Mouse (Mus musculus): ENCODE measurements around the gene Map1lc3b. TPM values are rescaled to one million over a fixed set of nuclear protein-coding genes. Genes with fewer than 3 reads are reported as not detected.

The Map1lc3b gene
- polyA plus RNA-seq, 1 experiment, result 101 TPM

DNA sequence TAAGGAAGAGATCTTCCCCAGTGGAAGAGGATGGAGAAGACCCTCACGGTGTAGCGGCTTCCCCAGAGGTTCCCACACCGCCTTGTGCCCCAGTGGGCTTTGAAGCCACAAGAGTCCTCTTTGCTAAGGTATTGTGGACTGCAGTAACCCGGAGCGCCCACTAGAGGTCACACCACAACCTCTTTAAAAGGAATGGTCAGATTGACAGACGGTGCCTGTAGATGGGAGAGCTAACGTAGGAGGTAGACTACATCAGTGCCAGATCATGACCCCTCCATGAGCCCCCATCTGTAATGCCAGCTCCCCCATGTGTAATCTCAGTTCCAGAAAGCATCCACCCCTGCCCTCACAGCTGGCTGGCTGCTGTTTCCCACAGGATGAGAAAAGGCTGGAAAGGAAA lies 43.0 kb upstream of the Map1lc3b start:
- no peak overlapping the region for H3ac ChIP-seq (ENCODE audit: control insufficient read depth, insufficient read length, low read depth)
- TF ChIP-seq FOSL1 (IDR thresholded peaks at IDR 0.05; ENCODE audit: insufficient read depth, low read length, poor library complexity, severe bottlenecking) (no peak), CTCF (IDR thresholded peaks at IDR 0.05; ENCODE audit: control insufficient read depth, insufficient read depth, insufficient read length) (peak; percentile 44), MAX (IDR thresholded peaks at IDR 0.05) (no peak), MYOG (IDR thresholded peaks at IDR 0.05; ENCODE audit: control insufficient read depth, extremely low read depth, insufficient read length) (no peak)
- no peaks in the 10 kb centered on the region for H3K79me2 ChIP-seq (ENCODE audit: control insufficient read depth, insufficient read depth)
- no peaks in the 10 kb centered on the region for H3K79me3 ChIP-seq (ENCODE audit: low read depth)
- H3K4me3 ChIP-seq (ENCODE audit: insufficient read depth, poor library complexity, severe bottlenecking), result no peak overlapping the region
- H3K36me3 ChIP-seq (ENCODE audit: control insufficient read depth, insufficient read depth), result no peaks in the 10 kb centered on the region
- peaks cover 31% of the 10 kb centered on the region for H3K27me3 ChIP-seq (ENCODE audit: control insufficient read depth, insufficient read depth, insufficient read length)

DNA sequence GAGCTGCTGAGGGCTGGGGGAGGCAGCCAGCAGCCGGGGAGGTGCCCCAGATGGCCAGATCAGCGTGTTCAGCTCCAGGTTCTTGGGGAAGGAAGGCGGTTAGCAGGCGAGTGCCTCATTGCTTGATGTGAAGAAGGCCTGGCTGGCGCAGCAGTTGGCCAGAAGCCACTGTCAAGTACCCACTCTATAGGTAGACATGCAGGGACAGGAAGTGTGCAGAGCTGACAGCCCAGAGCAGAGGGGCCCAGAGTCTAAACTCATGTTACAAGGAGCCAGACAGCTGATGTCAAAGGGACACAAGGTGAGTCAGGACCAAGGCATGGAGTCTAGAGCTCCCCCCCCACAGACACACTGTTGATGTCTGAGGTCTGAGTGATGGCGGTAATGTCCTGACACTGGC lies 40.1 kb upstream of the Map1lc3b start:
- H3K4me3 ChIP-seq (ENCODE audit: insufficient read depth, poor library complexity, severe bottlenecking), result no peak overlapping the region
- H3K79me2 ChIP-seq (ENCODE audit: control insufficient read depth, insufficient read depth), result no peaks in the 10 kb centered on the region
- H3ac ChIP-seq (ENCODE audit: control insufficient read depth, insufficient read length, low read depth), result no peak overlapping the region
- H3K27me3 ChIP-seq (ENCODE audit: control insufficient read depth, insufficient read depth, insufficient read length), result peaks cover 11% of the 10 kb centered on the region
- TF ChIP-seq MAX (IDR thresholded peaks at IDR 0.05) (no peak), MYOG (IDR thresholded peaks at IDR 0.05; ENCODE audit: control insufficient read depth, extremely low read depth, insufficient read length) (no peak), USF1 (IDR thresholded peaks at IDR 0.05; ENCODE audit: low read depth) (no peak), CEBPB (IDR thresholded peaks at IDR 0.05; ENCODE audit: low read depth) (no peak), FOSL1 (IDR thresholded peaks at IDR 0.05; ENCODE audit: insufficient read depth, low read length, poor library complexity, severe bottlenecking) (no peak), MYOD1 (IDR thresholded peaks at IDR 0.05; ENCODE audit: control insufficient read depth, insufficient read length, low read depth) (no peak), CTCF (IDR thresholded peaks at IDR 0.05; ENCODE audit: control insufficient read depth, insufficient read depth, insufficient read length) (no peak)
- no peaks in the 10 kb centered on the region for H3K79me3 ChIP-seq (ENCODE audit: low read depth)
- H3K36me3 ChIP-seq (ENCODE audit: control insufficient read depth, insufficient read depth), result no peaks in the 10 kb centered on the region

DNA sequence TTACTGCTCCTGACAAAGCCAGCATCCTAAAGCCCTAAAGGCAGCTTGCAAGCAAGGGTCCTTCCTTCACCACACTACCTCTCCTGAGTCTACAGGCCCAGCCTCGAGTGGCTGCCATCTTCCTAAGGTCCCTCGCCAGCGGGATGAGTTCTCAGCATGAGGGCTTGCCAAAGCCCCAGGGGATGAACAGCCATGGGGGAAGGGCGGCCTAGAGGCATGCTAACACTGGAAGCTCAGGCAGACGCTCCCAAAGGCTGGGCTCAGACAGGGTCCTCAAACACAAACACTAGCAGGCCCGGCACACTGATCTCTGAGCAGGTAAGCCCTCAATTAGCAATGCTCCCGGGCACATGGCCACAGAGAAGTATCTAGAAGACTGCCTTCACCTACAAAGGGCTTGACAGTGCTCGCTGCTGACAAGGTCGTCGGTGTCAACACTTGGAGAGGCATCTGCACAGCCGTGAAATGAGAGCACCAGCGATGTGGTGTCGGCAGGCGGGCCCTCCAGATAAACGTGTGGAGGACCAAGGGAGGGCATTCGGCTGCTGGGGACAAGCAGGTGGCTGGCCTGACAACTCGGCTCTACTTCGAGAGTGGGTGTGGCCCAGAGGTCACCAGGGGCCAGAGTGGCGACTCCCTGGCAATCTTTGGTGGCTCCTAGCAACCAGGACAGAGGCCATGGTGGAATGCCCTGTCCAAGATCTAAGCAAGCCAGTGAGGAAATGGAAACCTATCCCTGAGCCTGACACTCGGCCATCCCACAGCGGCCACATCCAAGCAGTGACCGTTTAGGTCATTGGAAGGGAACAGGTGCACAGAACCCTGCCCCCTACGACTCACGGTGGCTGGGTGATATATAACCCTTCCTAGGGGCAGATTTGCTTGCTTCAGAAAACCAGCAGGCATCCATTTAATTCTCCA lies 38.8 kb upstream of the Map1lc3b start:
- Histone ChIP-seq H3ac (ENCODE audit: control insufficient read depth, insufficient read length, low read depth) (no peak overlapping the region), H3K36me3 (ENCODE audit: control insufficient read depth, insufficient read depth) (no peaks in the 10 kb centered on the region), H3K4me3 (ENCODE audit: insufficient read depth, poor library complexity, severe bottlenecking) (no peak overlapping the region), H3K27me3 (ENCODE audit: control insufficient read depth, insufficient read depth, insufficient read length) (no peaks in the 10 kb centered on the region), H3K79me3 (ENCODE audit: low read depth) (no peaks in the 10 kb centered on the region), H3K79me2 (ENCODE audit: control insufficient read depth, insufficient read depth) (no peaks in the 10 kb centered on the region)
- TF ChIP-seq USF1 (IDR thresholded peaks at IDR 0.05; ENCODE audit: low read depth) (no peak), CTCF (IDR thresholded peaks at IDR 0.05; ENCODE audit: control insufficient read depth, insufficient read depth, insufficient read length) (no peak), MAX (IDR thresholded peaks at IDR 0.05) (no peak), MYOD1 (IDR thresholded peaks at IDR 0.05; ENCODE audit: control insufficient read depth, insufficient read length, low read depth) (no peak), CEBPB (IDR thresholded peaks at IDR 0.05; ENCODE audit: low read depth) (no peak), FOSL1 (IDR thresholded peaks at IDR 0.05; ENCODE audit: insufficient read depth, low read length, poor library complexity, severe bottlenecking) (no peak), MYOG (IDR thresholded peaks at IDR 0.05; ENCODE audit: control insufficient read depth, extremely low read depth, insufficient read length) (no peak)

DNA sequence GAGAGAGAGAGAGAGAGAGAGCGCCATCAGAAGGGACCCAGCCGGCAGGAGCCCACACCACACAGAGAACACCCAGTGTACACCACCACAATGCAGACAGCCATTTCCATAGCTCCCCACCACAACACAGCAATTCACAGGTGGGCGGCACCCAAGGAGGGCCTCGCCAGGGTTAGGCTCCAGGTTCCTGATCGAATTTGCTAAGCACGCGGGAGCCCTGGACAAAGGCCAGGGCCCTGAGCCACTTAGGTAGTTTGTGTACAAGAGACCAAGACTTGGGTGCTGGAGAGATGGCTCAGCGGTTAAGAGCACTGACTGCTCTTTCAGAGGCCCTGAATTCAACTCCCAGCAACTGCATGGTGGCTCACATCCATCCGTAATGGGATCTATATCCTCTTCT lies 37.7 kb upstream of the Map1lc3b start:
- TF ChIP-seq USF1 (IDR thresholded peaks at IDR 0.05; ENCODE audit: low read depth) (no peak), FOSL1 (IDR thresholded peaks at IDR 0.05; ENCODE audit: insufficient read depth, low read length, poor library complexity, severe bottlenecking) (no peak), MYOG (IDR thresholded peaks at IDR 0.05; ENCODE audit: control insufficient read depth, extremely low read depth, insufficient read length) (no peak), CEBPB (IDR thresholded peaks at IDR 0.05; ENCODE audit: low read depth) (no peak)
- H3K36me3 ChIP-seq (ENCODE audit: control insufficient read depth, insufficient read depth), result no peaks in the 10 kb centered on the region

DNA sequence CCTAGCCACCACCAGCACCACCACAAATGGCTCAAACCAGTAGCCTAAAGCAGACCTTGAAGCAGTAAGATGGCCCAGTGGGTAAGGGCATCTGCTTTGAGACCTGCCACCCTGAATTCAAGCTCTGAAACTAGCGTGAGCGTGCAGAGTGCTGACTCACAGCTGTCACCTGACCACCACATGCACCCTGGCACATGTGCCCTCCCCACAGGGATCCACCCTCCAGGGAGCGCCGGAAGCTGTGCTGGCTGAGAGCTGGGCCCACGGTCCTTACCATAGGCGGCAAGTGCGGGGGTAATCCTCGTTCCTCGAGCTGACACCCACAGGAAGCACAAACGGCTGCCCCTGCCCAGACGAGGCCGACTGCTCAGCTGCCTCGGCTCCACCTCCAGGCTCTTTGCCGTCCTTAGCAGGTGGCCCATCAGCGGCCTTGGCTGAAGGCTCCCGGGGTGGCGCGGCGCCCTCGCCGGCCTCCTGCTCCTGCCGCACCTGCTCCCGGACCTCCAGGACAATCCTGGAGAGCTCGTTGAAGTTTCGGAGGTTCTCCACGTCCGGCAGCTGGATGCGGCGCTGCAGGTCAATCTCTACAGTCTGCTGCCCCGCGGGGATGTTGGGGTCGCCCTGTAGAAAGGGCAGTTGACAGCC lies 36.2 kb upstream of the Map1lc3b start:
- Histone ChIP-seq H3K27me3 (ENCODE audit: control insufficient read depth, insufficient read depth, insufficient read length) (no peaks in the 10 kb centered on the region), H3K4me3 (ENCODE audit: insufficient read depth, poor library complexity, severe bottlenecking) (no peak overlapping the region), H3K36me3 (ENCODE audit: control insufficient read depth, insufficient read depth) (no peaks in the 10 kb centered on the region), H3K79me2 (ENCODE audit: control insufficient read depth, insufficient read depth) (no peaks in the 10 kb centered on the region), H3ac (ENCODE audit: control insufficient read depth, insufficient read length, low read depth) (no peak overlapping the region), H3K79me3 (ENCODE audit: low read depth) (no peaks in the 10 kb centered on the region)
- no peak for TF ChIP-seq MYOD1 (IDR thresholded peaks at IDR 0.05; ENCODE audit: control insufficient read depth, insufficient read length, low read depth)
- TF ChIP-seq CTCF (IDR thresholded peaks at IDR 0.05; ENCODE audit: control insufficient read depth, insufficient read depth, insufficient read length), result no peak
- TF ChIP-seq FOSL1 (IDR thresholded peaks at IDR 0.05; ENCODE audit: insufficient read depth, low read length, poor library complexity, severe bottlenecking), result no peak
- no peak for TF ChIP-seq CEBPB (IDR thresholded peaks at IDR 0.05; ENCODE audit: low read depth)
- TF ChIP-seq MYOG (IDR thresholded peaks at IDR 0.05; ENCODE audit: control insufficient read depth, extremely low read depth, insufficient read length), result no peak
- no peak for TF ChIP-seq MAX (IDR thresholded peaks at IDR 0.05)
- no peak for TF ChIP-seq USF1 (IDR thresholded peaks at IDR 0.05; ENCODE audit: low read depth)

More for the DNA sequence above, 37.7 kb upstream of the Map1lc3b start:
- no peak overlapping the region for H3K4me3 ChIP-seq (ENCODE audit: insufficient read depth, poor library complexity, severe bottlenecking)
- no peak overlapping the region for H3ac ChIP-seq (ENCODE audit: control insufficient read depth, insufficient read length, low read depth)
- H3K79me2 ChIP-seq (ENCODE audit: control insufficient read depth, insufficient read depth), result no peaks in the 10 kb centered on the region
- H3K79me3 ChIP-seq (ENCODE audit: low read depth), result no peaks in the 10 kb centered on the region
- H3K27me3 ChIP-seq (ENCODE audit: control insufficient read depth, insufficient read depth, insufficient read length), result no peaks in the 10 kb centered on the region

All from C2C12 (cell line).